Mouse (Mus musculus): ENCODE data around the gene Rccd1. TPM values are rescaled to one million over a fixed set of nuclear protein-coding genes. Genes with fewer than 3 reads are reported as not detected.
"Not testable (repeated sequence)": the region's sequence is repeated elsewhere in the genome, so short reads cannot be mapped to it uniquely, and the experiment has no call there.

The Rccd1 gene
- polyA plus RNA-seq, 1 experiment from 2014 or later = 20.2 TPM

GRCm38 (mm10) chr7:80326076-80326475 is 1.8 kb upstream of the Rccd1 start:
- peaks cover 11% of the 10 kb centered on the region; the same call in 1 of the 2 replicates for H3K36me3 ChIP-seq (ENCODE audit: control insufficient read depth, insufficient read depth, low read length)
- WGBS = 96% methylated on average over 19 of the region's 19 CpGs
- no peak overlapping the region for H3K4me2 ChIP-seq (ENCODE audit: low read depth, low read length, severe bottlenecking)
- no peaks in the 10 kb centered on the region for H3K9me3 ChIP-seq (ENCODE audit: control insufficient read depth, low read length)
- H3K9ac ChIP-seq (ENCODE audit: low read length) = no peak overlapping the region
- no peaks in the 10 kb centered on the region for H3K27me3 ChIP-seq (ENCODE audit: control insufficient read depth, insufficient read depth, low read length)
- DNase-seq (ENCODE audit: low spot score) (no peak), ATAC-seq (replicated peaks; ENCODE audit: low FRiP score) (no peak)
- no peak overlapping the region for H3K27ac ChIP-seq (ENCODE audit: low read depth, low read length)
- H3K4me3 ChIP-seq (ENCODE audit: low read depth, low read length) = no peak overlapping the region
- 0 out of 2 replicates have a peak, but pooled peaks cover 5% of the 10 kb centered on the region for H3K4me1 ChIP-seq (replicated peaks; ENCODE audit: control insufficient read depth, insufficient read depth, low read length)

GRCm38 (mm10) chr7:80325292-80325868 is 1.1 kb upstream of the Rccd1 start:
- Histone ChIP-seq H3K9me3 (ENCODE audit: control insufficient read depth, low read length) (no peaks in the 10 kb centered on the region), H3K36me3 (ENCODE audit: control insufficient read depth, insufficient read depth, low read length) (peaks cover 11% of the 10 kb centered on the region; the same call in 1 of the 2 replicates), H3K4me3 (ENCODE audit: low read depth, low read length) (no peak overlapping the region), H3K4me1 (replicated peaks; ENCODE audit: control insufficient read depth, insufficient read depth, low read length) (0 out of 2 replicates have a peak, but pooled peaks cover 5% of the 10 kb centered on the region), H3K27me3 (ENCODE audit: control insufficient read depth, insufficient read depth, low read length) (no peaks in the 10 kb centered on the region), H3K4me2 (ENCODE audit: low read depth, low read length, severe bottlenecking) (no peak overlapping the region), H3K27ac (ENCODE audit: low read depth, low read length) (no peak overlapping the region), H3K9ac (ENCODE audit: low read length) (no peak overlapping the region)
- DNase-seq (ENCODE audit: low spot score) (no peak), ATAC-seq (replicated peaks; ENCODE audit: low FRiP score) (no peak)
- 96% methylated on average over 16 of the region's 16 CpGs for WGBS

- H3K4me1 ChIP-seq (replicated peaks; ENCODE audit: control insufficient read depth, insufficient read depth, low read length); ATAC-seq (replicated peaks; ENCODE audit: low FRiP score); H3K9me3 ChIP-seq (ENCODE audit: control insufficient read depth, low read length); H3K27ac ChIP-seq (ENCODE audit: low read depth, low read length); H3K9ac ChIP-seq (ENCODE audit: low read length); H3K4me2 ChIP-seq (ENCODE audit: low read depth, low read length, severe bottlenecking); DNase-seq (ENCODE audit: low spot score); H3K27me3 ChIP-seq (ENCODE audit: control insufficient read depth, insufficient read depth, low read length): not testable (repeated sequence)
- 51% methylated on average over 5 of the region's 5 CpGs for WGBS
- peaks cover 11% of the 10 kb centered on the region; the same call in 1 of the 2 replicates for H3K36me3 ChIP-seq (ENCODE audit: control insufficient read depth, insufficient read depth, low read length)
- 0 out of 2 replicates have a peak overlapping the region, but pooled peaks have one; percentile 53 for H3K4me3 ChIP-seq (ENCODE audit: low read depth, low read length)
These were observed 514 bp upstream of the Rccd1 start for GRCm38 (mm10) chr7:80324816-80325119.

- Histone ChIP-seq H3K27me3 (ENCODE audit: control insufficient read depth, insufficient read depth, low read length) (no peaks in the 10 kb centered on the region), H3K27ac (ENCODE audit: low read depth, low read length) (no peak overlapping the region), H3K9ac (ENCODE audit: low read length) (peak overlapping the region; percentile 74), H3K4me1 (replicated peaks; ENCODE audit: control insufficient read depth, insufficient read depth, low read length) (0 out of 2 replicates have a peak, but pooled peaks cover 5% of the 10 kb centered on the region), H3K9me3 (ENCODE audit: control insufficient read depth, low read length) (no peaks in the 10 kb centered on the region), H3K4me2 (ENCODE audit: low read depth, low read length, severe bottlenecking) (peak overlapping the region; percentile 76), H3K4me3 (ENCODE audit: low read depth, low read length) (peak overlapping the region; percentile 53), H3K36me3 (ENCODE audit: control insufficient read depth, insufficient read depth, low read length) (peaks cover 9% of the 10 kb centered on the region; the same call in 1 of the 2 replicates)
- no peak for DNase-seq (ENCODE audit: low spot score)
- 20% methylated on average over 8 of the region's 8 CpGs for WGBS
- no peak for ATAC-seq (replicated peaks; ENCODE audit: low FRiP score)
These were observed 918 bp downstream of the Rccd1 start for GRCm38 (mm10) chr7:80323336-80323735.

DNA sequence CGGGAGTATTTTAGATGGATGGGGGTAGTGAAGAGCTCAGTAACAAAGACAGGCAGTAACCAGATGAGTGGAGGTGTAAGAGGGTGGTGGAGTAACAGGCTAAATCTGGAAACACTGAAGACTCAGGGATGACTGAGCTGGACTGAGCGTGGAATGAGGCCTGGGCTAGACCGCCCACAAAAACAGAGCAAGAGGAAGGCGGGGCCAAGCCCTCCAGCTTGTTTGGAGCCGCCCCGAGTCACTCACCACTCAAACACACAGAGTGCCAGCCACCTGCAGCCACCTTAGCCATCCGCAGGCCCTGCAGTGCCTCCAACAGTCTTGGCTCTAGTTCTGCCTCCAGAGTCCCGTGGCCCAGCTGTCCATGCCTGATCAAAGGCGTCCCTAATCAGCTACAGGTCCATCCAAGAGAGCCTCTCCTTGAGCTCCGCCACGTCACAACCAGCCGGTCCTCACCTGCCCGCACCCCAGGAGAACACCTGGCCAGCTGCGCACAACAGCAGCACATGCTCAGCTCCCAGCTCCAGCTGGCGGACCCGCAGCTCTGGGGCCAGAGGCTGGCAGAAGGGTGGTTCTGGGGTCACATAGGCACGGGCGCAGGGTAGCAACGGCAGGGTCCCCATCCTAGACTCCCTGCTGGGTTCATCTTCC is 4.3 kb downstream of the Rccd1 start:
- no peak overlapping the region for H3K4me3 ChIP-seq (ENCODE audit: low read depth, low read length)
- H3K9ac ChIP-seq (ENCODE audit: low read length) = no peak overlapping the region
- DNase-seq (ENCODE audit: low spot score) = no peak
- ATAC-seq (replicated peaks; ENCODE audit: low FRiP score) = no peak
- no peaks in the 10 kb centered on the region for H3K9me3 ChIP-seq (ENCODE audit: control insufficient read depth, low read length)
- no peak overlapping the region for H3K4me2 ChIP-seq (ENCODE audit: low read depth, low read length, severe bottlenecking)
- H3K27me3 ChIP-seq (ENCODE audit: control insufficient read depth, insufficient read depth, low read length) = no peaks in the 10 kb centered on the region
- 0 out of 2 replicates have a peak, but pooled peaks cover 4% of the 10 kb centered on the region for H3K4me1 ChIP-seq (replicated peaks; ENCODE audit: control insufficient read depth, insufficient read depth, low read length)
- WGBS = 82% methylated on average over 19 of the region's 19 CpGs
- peaks cover 2% of the 10 kb centered on the region; the same call in 1 of the 2 replicates for H3K36me3 ChIP-seq (ENCODE audit: control insufficient read depth, insufficient read depth, low read length)
- no peak overlapping the region for H3K27ac ChIP-seq (ENCODE audit: low read depth, low read length)

DNA sequence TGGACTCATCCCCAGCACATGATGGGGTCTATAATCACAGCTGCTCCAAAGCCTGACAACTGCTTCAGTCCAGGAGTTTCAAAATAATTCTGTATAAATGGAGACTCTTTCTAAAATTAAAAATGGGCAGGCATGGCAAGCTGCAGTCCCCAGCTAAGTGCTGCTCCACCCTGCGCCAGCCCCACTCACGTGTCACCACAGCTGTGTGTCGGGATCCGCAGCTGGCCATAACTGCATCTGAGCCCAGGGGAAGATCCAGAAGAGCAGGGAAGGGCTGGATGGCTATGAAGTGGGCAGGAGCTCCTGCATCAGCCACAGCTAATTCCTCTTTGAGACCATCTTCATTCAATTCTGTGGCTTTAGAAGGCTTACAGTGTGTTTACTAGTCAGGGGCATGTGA is 5.6 kb downstream of the Rccd1 start:
- Histone ChIP-seq H3K27ac (ENCODE audit: low read depth, low read length) (no peak overlapping the region), H3K4me3 (ENCODE audit: low read depth, low read length) (no peak overlapping the region), H3K4me2 (ENCODE audit: low read depth, low read length, severe bottlenecking) (no peak overlapping the region), H3K9ac (ENCODE audit: low read length) (no peak overlapping the region), H3K36me3 (ENCODE audit: control insufficient read depth, insufficient read depth, low read length) (peaks cover 15% of the 10 kb centered on the region), H3K4me1 (replicated peaks; ENCODE audit: control insufficient read depth, insufficient read depth, low read length) (0 out of 2 replicates have a peak, but pooled peaks cover 4% of the 10 kb centered on the region), H3K27me3 (ENCODE audit: control insufficient read depth, insufficient read depth, low read length) (no peaks in the 10 kb centered on the region), H3K9me3 (ENCODE audit: control insufficient read depth, low read length) (no peaks in the 10 kb centered on the region)
- DNase-seq (ENCODE audit: low spot score) = no peak
- no peak for ATAC-seq (replicated peaks; ENCODE audit: low FRiP score)
- WGBS = 95% methylated on average over 4 of the region's 4 CpGs

GRCm38 (mm10) chr7:80317439-80318115 is 6.7 kb downstream of the Rccd1 start:
- no peaks in the 10 kb centered on the region for H3K9me3 ChIP-seq (ENCODE audit: control insufficient read depth, low read length)
- H3K4me1 ChIP-seq (replicated peaks; ENCODE audit: control insufficient read depth, insufficient read depth, low read length) = no peaks in the 10 kb centered on the region
- H3K27ac ChIP-seq (ENCODE audit: low read depth, low read length) = no peak overlapping the region
- DNase-seq (ENCODE audit: low spot score) (no peak), ATAC-seq (replicated peaks; ENCODE audit: low FRiP score) (no peak)
- no peak overlapping the region for H3K4me3 ChIP-seq (ENCODE audit: low read depth, low read length)
- no peak overlapping the region for H3K9ac ChIP-seq (ENCODE audit: low read length)
- H3K27me3 ChIP-seq (ENCODE audit: control insufficient read depth, insufficient read depth, low read length) = no peaks in the 10 kb centered on the region
- WGBS = 72% methylated on average over 1 of the region's 1 CpGs
- no peak overlapping the region for H3K4me2 ChIP-seq (ENCODE audit: low read depth, low read length, severe bottlenecking)
- peaks cover 15% of the 10 kb centered on the region for H3K36me3 ChIP-seq (ENCODE audit: control insufficient read depth, insufficient read depth, low read length)

DNA sequence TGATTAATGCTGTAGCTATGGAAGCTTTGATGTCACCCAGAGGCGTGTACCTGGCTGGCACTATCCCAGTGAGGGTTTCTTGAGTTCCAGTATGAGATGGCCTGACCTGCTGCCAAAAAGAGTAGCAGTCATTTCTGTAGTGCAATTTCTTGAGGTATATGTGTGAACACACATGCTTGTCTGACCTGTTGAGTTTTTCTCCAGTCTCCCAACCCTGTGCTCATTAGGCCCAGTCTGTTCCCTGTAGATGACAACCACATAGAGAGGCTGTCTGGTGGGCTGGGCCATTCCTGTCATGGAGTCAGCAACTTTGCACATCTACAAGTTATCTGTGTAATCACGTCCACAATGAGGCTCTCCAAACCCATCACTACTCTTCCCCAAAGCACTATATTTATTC is 8.5 kb downstream of the Rccd1 start:
- Histone ChIP-seq H3K36me3 (ENCODE audit: control insufficient read depth, insufficient read depth, low read length) (peaks cover 21% of the 10 kb centered on the region), H3K4me3 (ENCODE audit: low read depth, low read length) (no peak overlapping the region), H3K9me3 (ENCODE audit: control insufficient read depth, low read length) (no peaks in the 10 kb centered on the region), H3K9ac (ENCODE audit: low read length) (no peak overlapping the region), H3K27ac (ENCODE audit: low read depth, low read length) (no peak overlapping the region), H3K4me2 (ENCODE audit: low read depth, low read length, severe bottlenecking) (no peak overlapping the region), H3K4me1 (replicated peaks; ENCODE audit: control insufficient read depth, insufficient read depth, low read length) (no peaks in the 10 kb centered on the region), H3K27me3 (ENCODE audit: control insufficient read depth, insufficient read depth, low read length) (no peaks in the 10 kb centered on the region)
- 91% methylated on average over 2 of the region's 2 CpGs for WGBS
- ATAC-seq (replicated peaks; ENCODE audit: low FRiP score) (no peak), DNase-seq (ENCODE audit: low spot score) (no peak)

Data from forebrain, embryonic 11.5 days (tissue).